Mouse (Mus musculus): ENCODE measurements at regions not wholly inside any gene's neighbourhood (a gene's known extent, or its start where the extent isn't known, plus 50 kb on each side); places are given as distances from the start of the nearest gene placed in this dataset.
"Not testable (repeated sequence)": the region's sequence is repeated elsewhere in the genome, so short reads cannot be mapped to it uniquely, and the experiment has no call there.

DNA sequence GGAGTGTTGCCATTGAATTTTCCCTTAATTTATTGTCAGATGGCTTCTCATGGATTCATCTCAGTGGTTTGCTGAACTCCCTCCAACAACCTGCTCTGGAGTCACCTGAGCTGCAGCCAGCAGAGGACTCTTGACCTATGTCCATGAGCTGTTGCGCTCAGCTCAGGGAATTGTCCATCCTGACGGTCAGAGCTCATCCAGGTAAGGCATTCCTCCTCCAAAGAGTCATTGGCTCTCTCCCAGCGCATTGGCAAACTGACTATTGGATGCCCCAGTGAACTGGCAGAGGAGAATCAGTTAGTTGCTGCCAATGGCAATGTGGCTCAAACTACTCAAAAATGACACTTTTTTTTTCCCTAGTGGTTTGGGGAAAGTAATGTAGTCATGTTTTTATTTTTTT, 345.3 kb upstream of the Fign start:
- no peak for DNase-seq (ENCODE audit: inconsistent ontology term)

DNA sequence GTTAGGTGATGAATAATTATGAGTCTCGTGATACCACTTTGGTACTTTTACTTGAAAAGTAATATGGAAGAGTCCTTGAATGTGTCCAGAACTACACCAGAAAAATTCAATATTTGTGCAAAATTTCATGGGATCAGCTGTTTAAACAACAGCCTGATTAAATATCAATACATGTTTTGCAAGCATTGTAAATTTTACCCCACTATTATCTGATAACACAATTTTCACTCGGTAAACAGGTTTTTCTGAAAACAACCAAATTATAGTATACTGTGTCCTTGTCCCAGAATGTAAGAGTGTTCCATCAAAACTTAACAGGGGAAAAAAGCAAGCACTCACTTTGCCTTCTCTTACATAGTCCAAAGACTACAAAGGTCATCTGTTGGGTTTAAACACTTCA, 343.1 kb upstream of the Fign start:
- DNase-seq (ENCODE audit: inconsistent ontology term): no peak

DNA sequence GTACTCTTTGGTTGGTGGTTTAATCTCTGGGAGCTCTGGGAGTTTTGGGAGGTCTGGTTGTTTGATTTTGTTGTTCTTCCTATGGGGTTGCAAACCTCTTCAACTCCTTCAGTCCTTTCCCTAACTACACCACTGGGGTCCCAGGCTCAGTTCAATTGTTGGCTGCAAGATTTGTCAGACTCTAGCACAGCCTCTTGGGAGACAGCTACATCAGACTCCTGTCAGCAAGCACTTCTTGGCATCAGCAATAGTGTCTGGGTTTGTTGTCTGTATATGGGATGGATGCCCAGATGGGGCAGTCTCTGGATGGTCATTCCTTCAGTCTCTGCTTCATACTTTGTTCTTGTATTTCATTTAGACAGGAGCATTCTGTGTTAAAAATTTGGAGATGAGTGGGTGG, 319.3 kb upstream of the Fign start:
- not testable (repeated sequence) for DNase-seq (ENCODE audit: inconsistent ontology term)

DNA sequence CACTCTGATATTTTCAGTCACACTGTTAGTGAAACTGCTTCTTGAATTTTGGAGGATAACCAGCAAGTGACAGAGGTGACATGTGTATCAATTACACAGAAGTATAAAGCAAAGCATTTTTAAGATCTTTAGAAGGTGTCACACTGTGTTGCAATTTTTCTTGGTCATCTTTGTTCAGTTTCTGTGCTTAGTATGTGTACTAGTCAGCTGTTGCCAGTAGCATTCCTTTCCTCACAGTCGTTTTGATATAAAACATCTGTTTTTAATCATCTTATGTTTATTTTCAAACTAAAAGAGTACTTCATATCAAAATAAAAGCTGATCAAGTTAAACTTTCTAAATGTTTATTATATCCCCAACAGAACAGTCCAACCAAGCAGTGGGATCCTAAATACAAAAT, 316.0 kb upstream of the Fign start:
- peak; percentile 46 for DNase-seq (ENCODE audit: inconsistent ontology term)

DNA sequence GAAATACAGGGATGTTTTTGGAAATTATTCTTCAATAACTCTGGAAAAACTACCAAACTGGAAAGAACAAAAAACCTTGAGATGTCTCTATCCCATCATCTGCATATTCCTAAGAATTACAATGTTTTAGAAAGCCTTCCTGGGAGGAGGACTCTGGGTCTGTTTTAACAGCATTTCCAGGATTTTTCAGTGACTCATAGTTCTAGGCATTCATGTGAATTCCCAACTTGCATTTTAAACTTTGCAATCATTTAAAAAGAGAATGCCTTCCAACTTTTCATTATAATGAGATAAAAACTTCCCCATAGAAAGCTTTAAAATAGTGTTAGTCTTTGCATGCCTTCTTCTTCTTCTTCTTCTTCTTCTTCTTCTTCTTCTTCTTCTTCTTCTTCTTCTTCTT, 315.4 kb upstream of the Fign start:
- DNase-seq (ENCODE audit: inconsistent ontology term): peak; percentile 48

DNA sequence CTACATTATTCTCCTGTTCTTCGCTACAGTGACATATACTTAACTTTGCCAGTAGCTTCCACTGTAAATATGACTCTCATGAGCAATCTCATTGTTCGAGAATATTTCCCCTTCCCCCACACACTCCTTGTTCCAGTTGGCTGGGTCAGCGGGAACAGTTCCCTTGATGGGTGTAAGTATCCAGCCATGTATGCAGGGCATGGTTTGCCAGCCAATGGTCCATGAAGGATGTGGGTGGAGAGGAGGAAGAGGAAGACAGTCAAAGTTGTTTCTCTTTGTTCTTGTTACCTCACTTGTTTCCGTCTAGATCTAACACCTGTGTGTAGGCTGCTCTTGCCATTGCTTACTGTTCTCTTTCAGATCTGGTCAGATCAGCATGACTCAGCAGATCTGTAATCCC, 298.1 kb upstream of the Fign start:
- peak; percentile 44 for DNase-seq (ENCODE audit: inconsistent ontology term)

DNA sequence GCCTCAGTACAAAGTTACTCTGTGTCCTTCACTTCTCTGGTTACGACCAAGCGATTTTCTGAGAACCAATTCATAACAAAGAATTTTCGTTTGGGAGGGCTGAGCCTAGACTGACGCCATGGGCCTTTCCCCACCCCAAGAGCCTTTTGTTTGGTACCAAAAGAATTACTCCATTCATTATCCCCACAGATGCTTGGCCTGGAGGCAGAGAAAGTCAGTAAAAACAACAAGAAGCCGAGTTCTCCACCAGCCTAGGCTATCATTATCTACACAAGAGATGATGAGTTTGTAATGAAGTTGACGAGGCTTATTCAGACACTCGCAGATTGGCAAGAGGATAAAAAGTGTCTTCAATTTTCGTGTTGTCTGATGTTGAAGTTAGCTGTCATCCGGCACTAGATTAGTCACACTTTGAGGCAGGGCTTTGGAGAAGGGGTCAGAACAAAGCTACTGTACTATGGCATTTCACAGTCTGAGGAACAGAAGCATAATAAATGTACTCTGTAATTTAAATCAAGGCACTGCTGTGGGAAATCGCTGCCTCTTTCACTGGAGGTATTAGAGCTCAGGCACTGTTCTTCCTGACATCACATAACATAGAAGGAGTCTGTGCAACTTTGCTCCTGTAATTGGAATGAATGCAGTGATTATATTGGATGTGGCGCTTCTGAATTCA, 296.9 kb upstream of the Fign start:
- peak; percentile 97 for DNase-seq (ENCODE audit: inconsistent ontology term)

DNA sequence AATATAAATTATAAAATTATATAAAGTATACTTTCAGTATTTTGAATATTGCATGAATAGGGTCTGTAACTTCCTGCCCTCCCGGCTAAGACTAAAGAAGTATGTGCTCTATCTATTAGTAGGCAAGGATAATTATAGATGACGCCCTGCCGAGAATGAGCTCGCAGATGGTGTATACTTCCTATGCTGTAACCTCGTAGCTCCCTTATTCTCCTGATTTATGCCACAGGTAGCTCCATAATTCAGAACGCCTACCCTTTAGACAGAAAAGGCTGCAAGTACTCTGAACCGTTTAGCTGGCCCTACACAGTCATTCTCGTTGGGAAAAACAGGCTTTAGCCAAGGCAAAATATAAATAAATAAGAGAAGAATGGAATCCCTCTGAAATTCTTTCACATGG, 296.4 kb upstream of the Fign start:
- no peak for DNase-seq (ENCODE audit: inconsistent ontology term)

DNA sequence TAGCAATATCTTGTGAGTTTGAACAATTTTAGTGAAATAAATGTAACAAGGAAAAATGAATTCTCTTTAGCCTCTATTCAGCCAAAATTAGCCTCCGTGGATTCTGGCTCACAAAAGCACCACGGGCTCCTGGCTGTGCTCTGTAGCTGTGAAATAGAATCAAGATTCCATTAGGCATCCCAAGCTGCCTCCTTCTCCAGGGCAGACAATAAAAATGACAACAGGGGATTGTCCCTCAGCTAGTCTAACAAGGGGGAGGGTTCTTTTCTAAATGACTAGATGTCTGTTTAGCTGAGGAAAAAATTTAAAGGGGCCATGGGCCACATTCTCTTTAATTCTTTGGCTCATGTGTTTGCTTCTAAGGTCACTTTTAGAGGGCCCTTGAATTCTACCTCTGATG, 272.0 kb upstream of the Fign start:
- DNase-seq (ENCODE audit: inconsistent ontology term): peak; percentile 68

DNA sequence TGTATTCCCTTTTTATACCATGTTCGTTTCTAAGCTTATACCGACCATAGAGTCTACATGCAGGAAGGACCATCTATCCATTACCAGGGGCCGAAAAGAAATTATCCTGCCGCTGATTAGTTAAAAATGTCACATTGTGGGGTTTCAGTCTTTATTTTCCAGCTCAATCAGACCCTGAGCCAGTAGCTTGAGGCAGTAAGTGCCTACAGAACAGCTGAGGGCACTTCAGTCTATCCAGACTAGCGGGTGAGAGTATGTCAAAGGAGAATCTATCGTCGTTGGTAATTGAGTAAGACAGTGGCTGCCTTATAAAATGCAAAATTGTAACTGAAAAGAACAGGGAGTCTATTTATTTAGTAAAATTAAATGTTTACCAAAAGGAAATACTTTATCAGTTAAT, 269.4 kb upstream of the Fign start:
- DNase-seq (ENCODE audit: inconsistent ontology term): no peak

DNA sequence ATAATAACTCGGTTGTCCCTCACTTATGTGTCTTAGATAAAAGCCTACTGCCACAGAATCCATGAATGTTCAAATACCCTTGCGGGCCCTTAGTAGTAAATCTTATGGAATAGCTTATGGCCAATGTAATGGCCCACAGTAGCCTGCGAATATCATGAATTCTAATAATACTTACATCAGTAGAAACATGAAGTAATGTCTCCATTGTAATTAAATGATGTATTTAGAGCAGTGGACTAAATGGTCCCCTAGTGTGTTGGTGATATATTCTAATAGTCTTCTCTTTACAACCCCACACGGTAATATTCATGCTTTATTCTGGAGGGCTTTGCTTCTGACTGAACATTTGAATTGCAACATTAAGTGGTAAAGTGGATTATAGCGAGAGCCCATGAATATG, 268.7 kb upstream of the Fign start:
- no peak for DNase-seq (ENCODE audit: inconsistent ontology term)

DNA sequence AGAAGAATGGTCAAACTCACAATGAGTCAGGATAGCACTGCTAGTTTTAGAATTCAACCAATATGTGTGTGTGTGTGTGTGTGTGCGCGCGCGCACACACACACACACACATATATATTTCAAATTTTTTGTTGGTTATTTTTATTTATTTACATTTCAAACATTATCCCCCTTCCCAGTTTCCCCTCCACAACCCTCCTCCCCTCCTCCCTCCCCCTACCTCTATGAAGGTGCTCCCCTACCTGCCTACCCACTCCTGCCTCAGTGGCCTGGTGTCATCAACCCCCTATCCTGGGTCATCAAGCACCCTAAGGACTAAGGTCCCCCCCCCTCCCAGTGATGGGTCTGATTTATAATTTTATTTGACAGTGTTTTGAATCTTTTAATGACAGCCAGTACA, 258.4 kb upstream of the Fign start:
- no peak for DNase-seq (ENCODE audit: inconsistent ontology term)

DNA sequence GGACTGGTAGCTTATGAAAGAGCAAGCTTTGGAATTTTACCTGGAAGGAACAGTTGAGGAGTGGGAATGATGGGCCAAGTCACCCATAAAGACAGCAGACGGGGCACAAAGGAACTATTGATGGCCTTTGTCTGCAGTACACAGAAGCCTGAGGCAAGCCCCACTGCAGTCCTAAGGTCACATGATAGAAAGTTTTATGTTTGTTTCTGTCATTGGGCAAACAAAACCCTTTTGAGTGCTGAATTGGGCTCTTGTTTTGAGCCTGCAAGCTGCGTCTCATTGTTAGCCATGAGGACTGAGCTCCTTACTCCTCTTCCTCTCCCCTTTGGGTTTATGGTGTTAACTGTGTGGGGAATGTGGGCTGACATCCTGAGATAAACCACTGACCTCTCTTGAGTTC, 227.7 kb upstream of the Fign start:
- DNase-seq (ENCODE audit: inconsistent ontology term): no peak

Data from Muller cell, postnatal 12 days (primary cell).